Mouse (Mus musculus) thymus, adult 2 months (tissue): Measurements from ENCODE around the gene AC129217.1. TPM values are rescaled to one million over a fixed set of nuclear protein-coding genes. Genes with fewer than 3 reads are reported as not detected.

ENCODE experiments used
- DNase-seq: peaks from one replicate; pipeline ENCODE4 v3.0.0; 2021
- H3K27ac ChIP-seq: fragments of 200-500 bp; 2 replicates; pipeline ENCODE4 v1.5.1; 2012; ENCODE audit warnings: low read length, control low read depth; ENCODE audit not compliant: control insufficient read depth, insufficient read depth
- H3K27me3 ChIP-seq: fragments of 200-500 bp; 2 replicates; pipeline ENCODE4 v1.6.1; 2012; ENCODE audit warnings: mild to moderate bottlenecking, low read length, moderate library complexity, mixed read lengths; ENCODE audit not compliant: control insufficient read depth, insufficient read depth
- H3K36me3 ChIP-seq: fragments of 200-500 bp; 2 replicates; pipeline ENCODE4 v1.6.1; 2012; ENCODE audit warnings: mild to moderate bottlenecking, low read length, moderate library complexity; ENCODE audit not compliant: control insufficient read depth, insufficient read depth
- H3K4me1 ChIP-seq: fragments of 200-500 bp; replicated peaks from 2 replicates; pipeline ENCODE4 v1.6.1; 2012; ENCODE audit warnings: low read length; ENCODE audit not compliant: control insufficient read depth, insufficient read depth
- H3K4me3 ChIP-seq: fragments of 200-500 bp; 2 replicates; pipeline ENCODE4 v1.5.1; 2012; ENCODE audit warnings: mild to moderate bottlenecking, low read length, control low read depth, moderate library complexity; ENCODE audit not compliant: control insufficient read depth, insufficient read depth
- CTCF ChIP-seq: fragments of 200-500 bp; IDR thresholded peaks from 2 replicates; pipeline ENCODE4 v1.5.1; 2012; ENCODE audit warnings: mild to moderate bottlenecking, control low read depth, low read length, moderate library complexity, borderline replicate concordance; ENCODE audit not compliant: control insufficient read depth, poor library complexity, insufficient read depth; ENCODE audit errors: extremely low read depth
- POLR2A ChIP-seq: fragments of 200-500 bp; IDR thresholded peaks from 2 replicates; pipeline ENCODE4 v1.6.1; 2012; ENCODE audit warnings: mild to moderate bottlenecking, low read length, control low read depth, moderate library complexity; ENCODE audit not compliant: control insufficient read depth, poor library complexity, insufficient read depth; ENCODE audit errors: extremely low read depth
- WGBS: fragments of 180-500 bp; shearing (Covaris S2); methylation state at CpG from one replicate; pipeline ENCODE4 v1.1.7; 2018; 5-methylcytosine and 5-hydroxymethylcytosine counted together
- polyA plus RNA-seq: library from polyadenylated mRNA; depleted of rRNA; stranded (reverse); fragments of >200 nt; gene quantifications from 2 replicates; pipeline ENCODE4 v1.2.3, GENCODE M21; 2012; rRNA removed

AC129217.1 gene
- polyA plus RNA-seq = 1.5 and 1.6 TPM in 2 replicates

DNA sequence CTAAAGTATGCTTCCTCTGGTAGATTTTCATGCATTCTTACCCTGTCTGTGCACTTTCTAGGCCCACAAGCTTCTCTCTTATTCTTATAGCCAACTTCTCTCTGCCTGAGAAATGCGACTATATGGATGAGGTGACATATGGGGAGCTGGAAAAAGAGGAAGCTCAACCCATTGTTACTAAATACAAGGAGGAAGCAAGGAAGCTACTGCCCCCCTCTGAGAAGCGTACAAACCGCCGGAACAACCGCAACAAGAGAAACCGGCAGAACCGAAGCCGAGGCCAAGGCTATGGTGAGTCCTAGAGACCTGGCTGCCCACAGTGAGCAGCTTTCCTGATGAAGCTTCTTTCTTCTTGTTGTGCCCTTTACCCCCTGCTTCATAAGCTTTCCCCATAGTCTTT is at the start of gene AC129217.1:
AC129217.1 (plus strand) TSS at position 114 of the 400 bp plus-strand sequence.
- Histone ChIP-seq H3K27me3 (no peaks in the 10 kb centered on the region), H3K36me3 (peaks cover 97% of the 10 kb centered on the region), H3K27ac (no peak within 1 kb of the TSS), H3K4me3 (no peak within 1 kb of the TSS), H3K4me1 (no peaks in the 10 kb centered on the region)
- DNase-seq = no peak
- WGBS = 61% methylated on average over 8 of the region's 8 CpGs
- TF ChIP-seq CTCF (no peak), POLR2A (no peak)

DNA sequence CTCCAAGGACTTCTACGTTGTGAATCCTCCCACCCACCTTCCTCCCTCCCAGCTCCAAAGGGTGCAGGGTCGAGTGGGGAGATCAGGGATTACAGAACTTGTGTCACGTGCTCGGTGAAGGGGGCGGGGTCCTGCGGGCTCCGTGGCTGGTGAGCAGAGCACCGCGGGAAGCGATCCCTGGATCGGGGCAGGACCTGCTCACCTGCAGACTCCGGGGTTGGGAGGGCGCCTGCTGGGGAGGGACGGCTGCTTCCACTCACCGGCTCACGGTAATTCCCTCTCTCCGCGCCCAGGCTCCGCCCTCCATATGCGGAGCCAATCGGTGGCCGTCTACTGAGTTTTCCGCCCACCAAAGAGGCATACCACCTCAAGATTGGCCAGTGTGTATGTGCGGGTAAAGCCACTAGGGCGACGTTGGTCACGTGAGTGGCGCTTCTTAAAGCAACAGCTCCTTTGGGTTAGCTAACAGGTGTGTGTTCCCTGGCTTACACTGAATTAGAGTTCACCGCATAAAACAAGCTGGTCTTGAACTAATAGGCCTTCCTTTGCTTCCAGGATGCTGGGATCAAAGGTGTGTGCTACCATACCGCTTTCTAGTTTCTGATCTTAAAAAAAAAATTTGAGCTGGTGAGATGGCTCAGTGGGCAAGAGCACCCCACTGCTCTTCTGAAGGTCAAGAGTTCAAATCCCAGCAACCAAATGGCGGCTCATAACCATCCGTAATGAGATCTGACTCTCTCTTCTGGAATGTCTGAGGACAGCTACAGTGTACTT is 43.4 kb upstream of the AC129217.1 start, which contains the start of gene Taf6l:
Taf6l (minus strand) TSS at position 410 of the 774 bp plus-strand sequence.
- 0 out of 2 replicates have a peak, but pooled peaks cover 2% of the 10 kb centered on the region for H3K4me1 ChIP-seq
- peak; percentile 92 for DNase-seq
- peak; percentile 59; the same call in 1 of the 2 replicates for TF ChIP-seq CTCF
- 0 out of 2 replicates have a peak, but pooled peaks have one; percentile 17 for TF ChIP-seq POLR2A
- H3K27ac ChIP-seq = no peak within 1 kb of the TSS
- H3K27me3 ChIP-seq = no peaks in the 10 kb centered on the region
- WGBS = 3% methylated on average over 32 of the region's 32 CpGs
- peaks cover 3% of the 10 kb centered on the region; the same call in 1 of the 2 replicates for H3K36me3 ChIP-seq
- H3K4me3 ChIP-seq = peak within 1 kb of the TSS; percentile 73

DNA sequence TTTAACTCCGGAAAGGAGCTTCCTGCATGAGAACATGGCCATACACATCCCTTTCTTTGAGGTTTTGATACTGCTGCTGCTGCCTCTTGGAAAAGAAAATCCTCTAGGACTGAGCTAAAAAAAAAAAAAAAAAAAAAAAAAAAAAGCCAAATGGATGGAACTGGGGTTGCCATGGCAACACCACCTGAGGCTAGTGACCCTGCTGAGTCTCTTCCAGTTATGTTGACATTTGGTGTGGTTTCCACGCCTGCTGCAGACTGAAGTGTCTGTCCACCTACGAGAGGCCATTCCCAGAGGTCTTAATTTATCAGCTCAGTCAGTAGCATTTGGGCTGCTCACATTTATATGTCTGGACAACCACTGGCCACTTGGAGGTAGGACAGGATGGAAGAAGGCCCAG is 41.1 kb upstream of the AC129217.1 start:
- 84% methylated on average over 3 of the region's 3 CpGs for WGBS
- H3K36me3 ChIP-seq = peaks cover 13% of the 10 kb centered on the region
- H3K27ac ChIP-seq = no peak overlapping the region

DNA sequence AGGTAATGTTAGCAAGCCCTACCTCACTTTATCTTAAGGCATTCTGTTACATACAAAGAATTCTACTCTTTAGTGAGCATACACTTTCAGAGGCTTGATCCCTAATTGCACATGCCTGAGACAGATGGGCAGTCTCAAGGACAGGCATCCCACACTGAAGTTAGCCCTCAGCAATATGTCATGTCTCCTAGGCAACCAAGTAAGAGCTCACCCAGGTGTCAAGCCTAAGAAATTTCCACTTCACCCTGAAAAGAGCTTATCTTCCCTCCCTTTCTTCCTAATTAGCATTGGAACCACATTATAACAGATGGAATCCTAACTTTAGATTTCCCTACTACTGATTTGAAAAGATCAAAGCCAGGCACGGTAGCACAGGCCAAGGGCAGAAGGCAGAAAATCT is 40.4 kb upstream of the AC129217.1 start:
- WGBS = 80% methylated on average over 1 of the region's 1 CpGs
- DNase-seq = no peak
- no peak overlapping the region for H3K4me3 ChIP-seq
- no peaks in the 10 kb centered on the region for H3K27me3 ChIP-seq
- TF ChIP-seq CTCF = no peak
- no peak for TF ChIP-seq POLR2A
- peaks cover 20% of the 10 kb centered on the region for H3K36me3 ChIP-seq
- H3K4me1 ChIP-seq = 0 out of 2 replicates have a peak, but pooled peaks cover 2% of the 10 kb centered on the region
- no peak overlapping the region for H3K27ac ChIP-seq

More for the DNA sequence above, 41.1 kb upstream of the AC129217.1 start:
- TF ChIP-seq CTCF (no peak), POLR2A (no peak)
- DNase-seq = no peak
- Histone ChIP-seq H3K27me3 (no peaks in the 10 kb centered on the region), H3K4me1 (0 out of 2 replicates have a peak, but pooled peaks cover 2% of the 10 kb centered on the region), H3K4me3 (no peak overlapping the region)

DNA sequence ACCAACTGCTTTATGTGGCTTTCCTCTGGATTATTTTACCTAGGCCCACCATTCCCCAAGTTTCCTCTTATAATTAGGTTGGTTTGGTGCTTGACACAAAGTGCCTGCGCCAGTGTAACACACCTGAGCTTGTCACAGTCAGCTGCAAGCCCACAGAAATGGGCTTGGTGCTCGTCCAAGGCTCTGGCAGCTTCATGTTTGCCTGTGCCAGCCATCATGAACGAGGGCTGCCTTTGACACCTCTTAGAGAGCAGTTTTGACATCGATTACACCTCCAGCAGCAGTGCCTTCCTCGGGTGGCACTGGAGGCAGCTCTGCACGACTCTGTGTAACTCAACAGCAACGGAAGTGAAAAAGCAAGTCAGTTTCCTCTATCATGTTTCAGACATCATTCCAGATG is 39.4 kb upstream of the AC129217.1 start:
- 0 out of 2 replicates have a peak, but pooled peaks cover 2% of the 10 kb centered on the region for H3K4me1 ChIP-seq
- DNase-seq = no peak
- no peaks in the 10 kb centered on the region for H3K27me3 ChIP-seq
- TF ChIP-seq CTCF (no peak), POLR2A (no peak)
- peaks cover 25% of the 10 kb centered on the region for H3K36me3 ChIP-seq
- no peak overlapping the region for H3K4me3 ChIP-seq
- H3K27ac ChIP-seq = no peak overlapping the region
- WGBS = 84% methylated on average over 7 of the region's 7 CpGs

DNA sequence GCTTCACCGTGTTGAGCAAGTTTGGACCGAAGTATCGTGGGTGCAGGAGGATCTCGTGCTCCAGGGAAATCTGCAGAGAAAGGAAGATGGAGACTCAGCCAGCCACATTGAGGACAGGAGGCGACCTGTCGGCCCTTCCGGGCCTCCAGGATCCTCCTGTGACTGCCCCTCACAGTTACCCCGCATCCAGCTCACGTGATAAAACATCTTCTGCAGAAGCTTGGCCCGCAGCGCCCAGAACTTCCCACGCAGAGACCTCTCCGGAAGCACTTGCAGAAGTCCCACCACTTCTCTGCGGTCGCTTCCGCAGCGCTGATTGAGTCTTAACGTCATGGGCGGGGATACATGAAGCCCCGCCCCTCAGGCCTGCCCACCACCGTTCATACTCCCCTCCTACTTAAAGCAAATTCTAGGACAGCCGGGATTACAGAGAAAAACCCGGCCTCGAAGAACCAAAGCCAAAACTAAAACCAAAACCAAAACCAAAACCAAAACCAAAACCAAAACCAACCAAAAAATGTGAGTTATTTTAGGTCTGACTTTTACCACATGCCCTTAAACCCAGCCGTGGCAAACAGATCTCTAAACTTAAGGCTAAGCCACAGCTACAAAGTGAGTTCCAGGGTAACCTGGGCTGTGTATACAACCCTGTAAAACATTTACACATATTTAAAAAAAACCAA is 31.2 kb upstream of the AC129217.1 start, which contains the start of gene Polr2g:
Polr2g (minus strand) TSS at position 314 of the 683 bp plus-strand sequence.
- Histone ChIP-seq H3K4me1 (peaks cover 11% of the 10 kb centered on the region; the same call in 1 of the 2 replicates), H3K27me3 (no peaks in the 10 kb centered on the region), H3K27ac (peak within 1 kb of the TSS; percentile 67), H3K36me3 (peaks cover 13% of the 10 kb centered on the region), H3K4me3 (peak within 1 kb of the TSS; percentile 88)
- DNase-seq = peak; percentile 86
- WGBS = under 1% methylated on average over 25 of the region's 25 CpGs
- TF ChIP-seq CTCF (0 out of 2 replicates have a peak, but pooled peaks have one; percentile 47), POLR2A (peak; percentile 75)
